Mouse (Mus musculus): ENCODE results near the gene Clic6. TPM values are rescaled to one million over a fixed set of nuclear protein-coding genes. Genes with fewer than 3 reads are reported as not detected.

Gene Clic6
- polyA plus RNA-seq (2015; fragmentation: Nextera tagmentation; extraction: Ambion mirVana) = 38.5 and 43.9 TPM in 2 replicates

DNA sequence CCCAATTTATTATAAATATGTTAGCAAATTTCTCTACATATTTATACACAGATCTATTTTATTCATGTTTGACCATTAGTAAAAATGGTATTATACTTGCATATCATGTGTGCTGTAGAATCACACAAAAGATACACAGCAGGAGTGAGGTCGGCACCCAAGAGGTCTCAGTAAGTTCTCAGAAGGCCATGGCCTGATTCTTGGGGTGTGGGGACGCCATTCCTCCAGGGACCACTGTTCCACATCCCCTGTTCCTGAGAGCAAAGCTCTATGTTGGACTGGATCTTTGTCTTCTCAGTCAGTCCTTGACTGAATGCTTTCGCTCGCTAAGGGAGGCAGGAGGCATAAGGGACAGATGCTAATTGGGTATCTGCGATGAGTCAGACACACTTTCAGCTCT, at the start of gene Clic6:
Gene Clic6 (plus strand): TSS at position 301 of the 400 bp plus-strand sequence.
- WGBS = 85% methylated on average over 5 of the region's 5 CpGs

DNA sequence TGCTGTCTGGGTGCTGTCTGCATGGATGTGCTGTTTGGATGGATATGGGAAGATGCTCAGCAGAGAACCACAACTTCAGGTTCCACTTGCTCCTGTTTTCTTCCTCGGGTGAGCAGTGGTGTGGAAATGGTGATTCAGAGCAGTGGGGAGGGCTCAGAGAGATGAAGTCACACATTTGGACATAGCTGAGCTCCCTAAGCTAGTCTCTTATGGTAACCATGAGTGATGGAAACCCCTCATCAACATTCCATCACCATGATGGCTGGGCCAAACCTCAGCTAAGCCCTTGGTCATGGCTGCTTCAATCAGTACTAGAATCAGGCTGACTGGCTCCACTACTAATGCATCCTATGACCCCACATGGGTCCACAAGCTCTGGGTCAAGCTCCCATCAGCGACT, 45.8 kb upstream of the Clic6 start:
- Histone ChIP-seq H3K4me1 (peaks cover 3% of the 10 kb centered on the region; the same call in 1 of the 2 replicates), H3K4me3 (replicated peaks) (no peak overlapping the region), H3K27ac (no peak overlapping the region), H3K9ac (no peak overlapping the region), H3K27me3 (replicated peaks) (no peaks in the 10 kb centered on the region), H3K9me3 (no peaks in the 10 kb centered on the region), H3K4me2 (no peak overlapping the region), H3K36me3 (no peaks in the 10 kb centered on the region)
- no peak for ATAC-seq (ENCODE audit: insufficient read depth, low FRiP score, low read depth)
- WGBS = 62% methylated on average over 2 of the region's 2 CpGs

More for the DNA sequence above, at the start of gene Clic6:
- Histone ChIP-seq H3K4me3 (replicated peaks) (no peak within 1 kb of the TSS), H3K27me3 (replicated peaks) (no peaks in the 10 kb centered on the region), H3K9ac (no peak within 1 kb of the TSS), H3K9me3 (no peaks in the 10 kb centered on the region), H3K27ac (no peak within 1 kb of the TSS), H3K4me1 (no peaks in the 10 kb centered on the region), H3K36me3 (no peaks in the 10 kb centered on the region), H3K4me2 (no peak within 1 kb of the TSS)
- no peak for ATAC-seq (ENCODE audit: insufficient read depth, low FRiP score, low read depth)

DNA sequence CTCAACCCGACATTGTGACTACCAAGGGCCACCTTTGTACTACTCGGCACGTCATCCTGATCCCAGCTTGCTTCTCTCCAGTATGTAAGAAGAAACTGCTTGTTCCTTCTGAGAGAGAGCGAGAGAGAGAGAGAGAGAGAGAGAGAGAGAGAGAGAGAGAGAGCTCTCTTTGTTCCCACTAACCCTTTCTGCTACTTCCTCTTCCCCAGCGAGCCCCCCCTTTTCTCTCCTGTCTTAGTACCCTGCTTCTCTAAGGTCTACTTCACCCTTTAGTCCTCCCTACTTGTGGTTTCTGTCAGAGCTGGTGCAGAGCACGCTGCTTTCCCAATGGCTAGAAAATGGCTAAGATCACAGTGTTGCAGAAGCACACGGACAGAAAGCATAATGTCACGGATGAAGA, 45.3 kb upstream of the Clic6 start:
- Histone ChIP-seq H3K27ac (no peak overlapping the region), H3K4me2 (no peak overlapping the region), H3K9ac (no peak overlapping the region), H3K4me3 (replicated peaks) (no peak overlapping the region), H3K27me3 (replicated peaks) (no peaks in the 10 kb centered on the region), H3K36me3 (no peaks in the 10 kb centered on the region), H3K4me1 (peaks cover 6% of the 10 kb centered on the region; the same call in 1 of the 2 replicates), H3K9me3 (no peaks in the 10 kb centered on the region)
- 72% methylated on average over 8 of the region's 8 CpGs for WGBS
- ATAC-seq (ENCODE audit: insufficient read depth, low FRiP score, low read depth) = no peak

DNA sequence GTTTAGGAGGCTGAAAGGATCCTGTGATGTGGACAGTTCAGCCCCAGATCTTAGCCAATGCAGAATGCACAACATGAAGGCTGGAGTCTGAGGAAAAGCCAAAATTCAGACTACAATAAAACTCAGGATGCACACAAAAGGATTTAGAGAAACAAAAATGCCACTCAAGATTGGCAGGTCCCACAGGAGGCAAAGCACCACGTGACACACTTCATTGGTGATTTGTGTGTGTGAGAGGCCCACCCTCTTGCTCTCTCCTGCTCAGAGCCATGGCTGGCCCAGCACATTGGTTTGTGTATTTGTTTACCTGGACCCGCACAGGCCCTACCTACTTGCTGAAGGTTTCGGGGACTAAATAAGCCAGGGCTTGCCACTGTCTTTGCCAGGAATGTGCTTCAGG, 44.3 kb upstream of the Clic6 start:
- no peak overlapping the region for H3K27ac ChIP-seq
- no peak overlapping the region for H3K4me2 ChIP-seq
- no peaks in the 10 kb centered on the region for H3K27me3 ChIP-seq (replicated peaks)
- peaks cover 6% of the 10 kb centered on the region; the same call in 1 of the 2 replicates for H3K4me1 ChIP-seq
- WGBS = 79% methylated on average over 3 of the region's 3 CpGs
- no peak overlapping the region for H3K9ac ChIP-seq
- no peak for ATAC-seq (ENCODE audit: insufficient read depth, low FRiP score, low read depth)
- H3K9me3 ChIP-seq = no peaks in the 10 kb centered on the region
- no peak overlapping the region for H3K4me3 ChIP-seq (replicated peaks)
- no peaks in the 10 kb centered on the region for H3K36me3 ChIP-seq

DNA sequence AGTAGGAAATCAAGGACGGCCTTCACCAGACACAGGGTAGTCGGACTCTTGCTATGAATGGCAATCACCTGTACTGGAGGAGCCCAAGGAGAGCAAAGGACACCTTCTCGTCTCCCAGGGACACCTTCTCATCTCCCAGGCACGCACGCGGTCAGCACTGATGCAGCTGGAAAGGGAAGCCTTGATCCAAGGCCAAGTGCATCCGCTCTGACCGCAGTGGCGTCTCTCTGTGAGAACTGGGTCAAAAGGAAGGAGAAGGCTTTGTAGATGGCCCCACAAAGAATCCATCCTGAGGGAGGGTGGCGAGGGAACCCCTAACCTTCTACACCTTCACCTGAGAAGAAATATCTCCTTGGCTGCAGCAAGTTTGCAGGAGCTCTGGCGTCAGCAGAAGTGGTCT, 43.4 kb upstream of the Clic6 start:
- Histone ChIP-seq H3K27ac (no peak overlapping the region), H3K4me3 (replicated peaks) (no peak overlapping the region), H3K27me3 (replicated peaks) (no peaks in the 10 kb centered on the region), H3K4me1 (peaks cover 6% of the 10 kb centered on the region; the same call in 1 of the 2 replicates), H3K36me3 (no peaks in the 10 kb centered on the region), H3K9ac (no peak overlapping the region), H3K4me2 (no peak overlapping the region), H3K9me3 (no peaks in the 10 kb centered on the region)
- no peak for ATAC-seq (ENCODE audit: insufficient read depth, low FRiP score, low read depth)
- 89% methylated on average over 11 of the region's 11 CpGs for WGBS

DNA sequence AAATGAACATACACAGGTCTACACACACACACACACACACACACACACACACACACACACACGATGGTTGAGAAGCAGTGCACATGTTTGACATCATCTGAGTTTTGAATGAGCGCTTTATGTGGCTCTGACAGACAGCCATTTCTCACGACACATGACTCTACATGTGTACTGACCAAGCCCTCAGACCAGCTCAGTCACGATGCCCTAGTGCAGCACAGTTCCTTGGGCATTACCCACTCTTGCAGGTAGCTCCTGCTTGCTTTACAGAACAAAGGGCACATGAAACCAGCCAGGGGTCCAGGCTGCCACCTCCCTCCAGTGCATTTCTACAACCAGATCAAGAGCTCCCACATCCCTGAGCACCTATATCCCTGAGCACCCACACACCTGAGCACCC, 42.6 kb upstream of the Clic6 start:
- H3K4me1 ChIP-seq = peaks cover 6% of the 10 kb centered on the region; the same call in 1 of the 2 replicates
- H3K4me3 ChIP-seq (replicated peaks) = no peak overlapping the region
- no peaks in the 10 kb centered on the region for H3K27me3 ChIP-seq (replicated peaks)
- H3K9me3 ChIP-seq = no peaks in the 10 kb centered on the region
- H3K4me2 ChIP-seq = no peak overlapping the region
- 81% methylated on average over 4 of the region's 4 CpGs for WGBS
- H3K36me3 ChIP-seq = no peaks in the 10 kb centered on the region
- H3K9ac ChIP-seq = no peak overlapping the region
- peak overlapping the region; percentile 3; the same call in 1 of the 2 replicates for H3K27ac ChIP-seq
- no peak; the same call in 1 of the 2 replicates for ATAC-seq (ENCODE audit: insufficient read depth, low FRiP score, low read depth)

DNA sequence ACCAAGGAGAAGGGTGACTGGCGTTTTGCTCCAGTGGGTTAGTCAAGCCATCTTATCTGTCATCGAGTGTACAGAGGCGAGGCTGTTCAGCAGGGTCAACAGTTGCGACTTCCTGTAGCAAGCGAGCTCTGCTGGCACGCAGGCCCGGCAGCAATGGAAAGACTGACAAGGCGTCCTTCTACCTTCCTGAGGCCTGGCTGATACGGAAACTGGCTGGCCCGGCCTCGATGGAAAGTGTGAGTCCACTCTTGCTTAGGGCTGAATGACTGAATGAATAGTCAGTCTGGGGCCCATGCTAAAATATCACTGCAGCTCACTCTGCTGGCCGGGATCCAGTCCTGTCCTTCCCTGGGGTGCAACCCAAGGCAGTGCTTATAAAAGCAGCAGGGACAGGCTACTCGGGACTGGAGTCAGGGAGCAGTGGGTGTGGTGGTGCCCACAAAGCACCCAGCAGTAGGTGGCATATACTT, 41.9 kb upstream of the Clic6 start:
- WGBS = 48% methylated on average over 13 of the region's 13 CpGs
- H3K4me3 ChIP-seq (replicated peaks) = no peak overlapping the region
- H3K4me2 ChIP-seq = no peak overlapping the region
- peak; percentile 81 for ATAC-seq (ENCODE audit: insufficient read depth, low FRiP score, low read depth)
- H3K9ac ChIP-seq = no peak overlapping the region
- H3K36me3 ChIP-seq = no peaks in the 10 kb centered on the region
- H3K27ac ChIP-seq = peak overlapping the region; percentile 4; the same call in 1 of the 2 replicates
- H3K27me3 ChIP-seq (replicated peaks) = no peaks in the 10 kb centered on the region
- peaks cover 6% of the 10 kb centered on the region; the same call in 1 of the 2 replicates for H3K4me1 ChIP-seq
- no peaks in the 10 kb centered on the region for H3K9me3 ChIP-seq

DNA sequence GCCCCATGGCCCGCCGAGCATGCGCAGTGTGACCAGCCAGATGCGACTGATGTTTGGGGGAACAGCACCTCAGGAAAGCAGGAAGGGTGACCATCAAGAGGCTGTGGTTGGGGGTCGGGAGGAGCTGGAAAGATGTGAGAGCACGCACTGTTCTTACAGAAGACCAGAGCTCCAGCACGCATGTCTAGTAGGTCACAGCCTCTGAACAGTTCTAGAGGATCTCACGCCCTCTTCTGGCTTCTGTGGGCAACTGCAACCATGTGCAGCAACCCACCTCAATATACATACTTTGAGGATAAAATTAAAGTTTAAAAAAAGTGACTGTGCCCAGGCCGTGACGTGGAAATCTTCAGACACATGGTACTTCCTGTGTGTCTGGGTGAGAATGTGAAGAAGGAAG, 40.2 kb upstream of the Clic6 start:
- no peaks in the 10 kb centered on the region for H3K36me3 ChIP-seq
- no peaks in the 10 kb centered on the region for H3K27me3 ChIP-seq (replicated peaks)
- ATAC-seq (ENCODE audit: insufficient read depth, low FRiP score, low read depth) = no peak
- H3K4me3 ChIP-seq (replicated peaks) = no peak overlapping the region
- H3K4me2 ChIP-seq = no peak overlapping the region
- H3K4me1 ChIP-seq = peaks cover 10% of the 10 kb centered on the region; the same call in 1 of the 2 replicates
- no peaks in the 10 kb centered on the region for H3K9me3 ChIP-seq
- WGBS = 62% methylated on average over 10 of the region's 10 CpGs
- H3K27ac ChIP-seq = no peak overlapping the region
- no peak overlapping the region for H3K9ac ChIP-seq

DNA sequence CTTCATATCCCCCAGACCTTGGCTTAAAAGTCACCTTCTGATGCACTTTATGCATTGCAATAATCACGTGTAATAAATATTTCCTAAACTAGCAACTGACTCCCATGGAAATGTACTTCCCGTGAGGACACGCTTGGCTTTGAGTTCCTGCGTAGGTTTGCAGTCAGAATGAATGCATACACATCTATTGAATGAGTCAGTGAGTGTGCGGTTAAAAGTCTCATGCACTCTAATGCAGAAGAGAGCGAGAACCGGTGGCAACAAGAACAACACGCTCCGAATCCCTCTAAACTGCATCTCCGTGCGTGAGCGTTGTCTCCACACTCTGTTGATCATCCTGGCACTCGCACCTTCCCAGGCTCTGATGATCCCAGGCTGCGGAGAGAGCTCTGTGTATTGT, 36.5 kb upstream of the Clic6 start:
- Histone ChIP-seq H3K9me3 (no peaks in the 10 kb centered on the region), H3K27ac (no peak overlapping the region), H3K4me3 (replicated peaks) (no peak overlapping the region), H3K27me3 (replicated peaks) (no peaks in the 10 kb centered on the region), H3K9ac (no peak overlapping the region), H3K4me1 (0 out of 2 replicates have a peak, but pooled peaks cover 6% of the 10 kb centered on the region), H3K36me3 (no peaks in the 10 kb centered on the region), H3K4me2 (no peak overlapping the region)
- ATAC-seq (ENCODE audit: insufficient read depth, low FRiP score, low read depth) = no peak
- 93% methylated on average over 14 of the region's 14 CpGs for WGBS

DNA sequence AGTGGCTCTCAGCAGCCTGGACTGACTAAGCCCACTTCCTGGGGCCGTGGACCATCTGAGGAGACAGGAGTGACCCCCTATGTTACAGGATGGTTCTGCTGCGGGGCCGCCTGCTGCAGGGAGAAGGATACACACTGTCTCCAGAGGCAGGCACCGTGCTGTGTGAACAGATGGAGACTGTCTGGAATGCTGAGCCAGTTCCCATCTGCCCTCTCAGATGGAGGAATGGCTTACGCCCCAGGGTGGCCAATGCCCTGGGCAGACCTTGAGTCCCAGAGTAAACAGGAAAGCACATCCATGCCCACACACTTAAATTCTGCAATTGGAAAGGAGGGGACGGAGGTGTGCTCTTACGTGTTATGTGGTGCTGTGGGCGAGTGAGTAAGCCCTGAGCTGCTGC, 35.2 kb upstream of the Clic6 start:
- Histone ChIP-seq H3K27me3 (replicated peaks) (no peaks in the 10 kb centered on the region), H3K4me1 (peaks cover 4% of the 10 kb centered on the region; the same call in 1 of the 2 replicates), H3K27ac (no peak overlapping the region), H3K9ac (no peak overlapping the region), H3K4me2 (no peak overlapping the region), H3K4me3 (replicated peaks) (no peak overlapping the region), H3K9me3 (no peaks in the 10 kb centered on the region), H3K36me3 (no peaks in the 10 kb centered on the region)
- WGBS = 89% methylated on average over 8 of the region's 8 CpGs
- no peak for ATAC-seq (ENCODE audit: insufficient read depth, low FRiP score, low read depth)

DNA sequence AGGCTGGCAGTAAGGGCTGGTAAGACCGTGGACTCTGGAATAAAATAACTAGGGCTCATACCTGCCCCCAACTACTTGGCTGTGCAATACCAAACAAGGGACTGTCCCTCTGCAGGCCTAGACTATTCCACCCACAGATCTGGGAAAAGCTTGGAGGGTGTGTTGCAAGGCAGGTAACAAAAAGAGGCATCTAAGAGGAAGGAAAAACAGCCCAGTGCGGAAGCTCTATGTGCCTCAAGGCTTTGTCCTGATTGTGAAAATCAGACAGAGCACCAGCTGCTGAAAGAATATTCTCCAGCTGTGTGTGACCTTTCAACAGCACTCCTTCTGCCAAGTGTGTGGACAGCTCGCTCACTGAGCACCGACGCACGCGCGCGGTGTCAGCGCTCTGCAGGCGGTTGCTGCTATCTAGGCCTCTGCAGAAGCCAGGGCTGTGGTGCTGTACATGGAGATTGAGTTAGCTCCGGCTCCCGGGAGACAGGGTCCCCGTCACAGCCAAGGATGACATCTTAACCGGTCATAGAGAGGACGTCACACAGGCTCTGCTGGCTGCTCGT, 33.9 kb upstream of the Clic6 start:
- ATAC-seq (ENCODE audit: insufficient read depth, low FRiP score, low read depth) = no peak
- no peaks in the 10 kb centered on the region for H3K27me3 ChIP-seq (replicated peaks)
- no peak overlapping the region for H3K4me2 ChIP-seq

DNA sequence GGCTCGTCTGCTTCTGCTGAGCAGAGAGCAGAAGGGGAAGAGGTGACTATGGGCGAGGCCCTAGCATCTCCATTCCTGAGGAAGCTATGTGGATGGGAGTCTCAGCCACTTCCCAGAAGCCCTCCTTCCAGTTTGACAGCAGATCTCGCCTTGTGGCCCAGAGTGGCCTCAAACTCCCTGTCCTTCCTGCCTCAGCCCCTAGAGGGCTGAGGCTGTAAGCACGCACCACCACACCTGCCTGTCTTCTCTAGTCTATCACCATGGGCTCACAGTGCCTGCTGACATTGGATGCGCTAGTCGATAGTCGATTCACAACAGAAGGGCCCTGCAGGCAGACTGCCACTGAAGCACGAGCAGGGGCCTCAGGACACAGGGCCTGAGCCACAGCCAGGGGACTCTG, 32.9 kb upstream of the Clic6 start:
- no peaks in the 10 kb centered on the region for H3K9me3 ChIP-seq
- WGBS = 66% methylated on average over 8 of the region's 8 CpGs
- H3K4me1 ChIP-seq = peaks cover 4% of the 10 kb centered on the region; the same call in 1 of the 2 replicates
- no peak overlapping the region for H3K4me3 ChIP-seq (replicated peaks)
- H3K4me2 ChIP-seq = no peak overlapping the region
- ATAC-seq (ENCODE audit: insufficient read depth, low FRiP score, low read depth) = no peak
- H3K27me3 ChIP-seq (replicated peaks) = no peaks in the 10 kb centered on the region
- no peaks in the 10 kb centered on the region for H3K36me3 ChIP-seq
- H3K27ac ChIP-seq = no peak overlapping the region
- no peak overlapping the region for H3K9ac ChIP-seq

More for the DNA sequence above, 33.9 kb upstream of the Clic6 start:
- H3K9ac ChIP-seq = no peak overlapping the region
- no peak overlapping the region for H3K4me3 ChIP-seq (replicated peaks)
- 88% methylated on average over 17 of the region's 17 CpGs for WGBS
- no peak overlapping the region for H3K27ac ChIP-seq
- H3K4me1 ChIP-seq = peaks cover 4% of the 10 kb centered on the region; the same call in 1 of the 2 replicates
- no peaks in the 10 kb centered on the region for H3K36me3 ChIP-seq
- H3K9me3 ChIP-seq = no peaks in the 10 kb centered on the region

Data from stomach, embryonic 15.5 days (tissue).